Mouse (Mus musculus) ES-E14 (cell line): Measurements from ENCODE around the gene Akap12.

ENCODE experiments used
- CHD2 ChIP-seq: IDR thresholded peaks from 2 replicates; pipeline ENCODE4 v1.6.1; 2014; ENCODE audit warnings: mild to moderate bottlenecking, low read depth, low read length, inconsistent platforms
- HCFC1 ChIP-seq: IDR thresholded peaks from 2 replicates; pipeline ENCODE4 v1.6.1; 2012; ENCODE audit warnings: low read length, inconsistent platforms, borderline replicate concordance; ENCODE audit not compliant: insufficient read depth
- MAFK ChIP-seq: IDR thresholded peaks from 2 replicates; pipeline ENCODE4 v1.6.1; 2014; ENCODE audit warnings: mild to moderate bottlenecking, low read depth, low read length, inconsistent platforms; ENCODE audit not compliant: insufficient read depth
- ZC3H11A ChIP-seq: IDR thresholded peaks from 2 replicates; pipeline ENCODE4 v1.6.1; 2012; ENCODE audit warnings: low read depth, mild to moderate bottlenecking, inconsistent platforms, low read length, borderline replicate concordance
- ZNF384 ChIP-seq: IDR thresholded peaks from 2 replicates; pipeline ENCODE4 v1.6.1; 2012; ENCODE audit warnings: low read depth, low read length, inconsistent platforms

- TF ChIP-seq MAFK (no peak), HCFC1 (no peak), ZC3H11A (no peak), CHD2 (no peak), ZNF384 (no peak)
Measured at GRCm38 (mm10) chr10:4389461-4390112, 123.4 kb downstream of the Akap12 start.
